Comparison of ENCODE assay signal across 10 mouse cellular contexts in the genomic region with DNA sequence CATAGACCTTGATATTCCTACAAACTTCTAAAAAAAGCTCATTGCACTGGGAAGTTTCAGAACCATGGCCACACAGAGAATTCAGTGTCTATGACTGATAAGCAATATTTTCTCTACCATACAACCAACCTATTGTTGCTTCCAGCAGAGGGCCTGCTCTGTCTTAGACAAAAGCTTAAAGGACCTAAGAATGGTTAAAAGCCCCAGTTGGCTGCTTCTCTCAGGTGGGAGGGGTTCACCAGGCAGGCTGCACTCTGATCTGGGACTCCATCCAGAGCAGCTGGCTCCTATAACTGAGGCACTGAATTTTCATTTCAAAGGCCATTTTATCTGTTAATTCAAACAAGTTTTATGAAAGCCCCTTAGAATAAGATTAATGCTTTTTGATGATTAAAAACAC.
A peak's percentile ranks its signal among the peaks of the same experiment; 100 is the strongest.
DNase-seq lines count a peak whose midpoint lies in the region; ATAC-seq lines count a peak whose summit lies in the region.
"Had no signal": no experiment of that assay in that cellular context is flagged by ENCODE, and none has a peak within 500 bp of the region (broad histone marks: within the 10 kb centered on the region; RNA-seq: fewer than 3 reads in every experiment).

No protein-coding gene starts in this region.

- H3K27ac ChIP-seq in forebrain, embryonic 13.5 days: no peak overlapping the region
- no peak overlapping the region for H3K27ac ChIP-seq in forebrain, embryonic 12.5 days
- H3K27ac ChIP-seq: neural tube, embryonic 15.5 days had no signal

- DNase-seq in kidney, postnatal 10 days: peak; percentile 22
- no peak for DNase-seq in kidney, postnatal 25 days
- DNase-seq in urinary bladder, postnatal 14 days (ENCODE audit: low spot score): peak; percentile 40
- DNase-seq in urinary bladder, adult 18-20 months (ENCODE audit: low spot score in 2 of 2): no peak
- no peak for DNase-seq in thymus, postnatal 10 days (ENCODE audit: low spot score in 2 of 2)

- no peaks in the 10 kb centered on the region for H3K36me3 ChIP-seq in forebrain, embryonic 13.5 days (ENCODE audit: poor library complexity, severe bottlenecking)
- H3K36me3 ChIP-seq in forebrain, embryonic 12.5 days (replicated peaks): no peaks in the 10 kb centered on the region
- H3K36me3 ChIP-seq: neural tube, embryonic 15.5 days had no signal

- no peak overlapping the region for H3K4me3 ChIP-seq in forebrain, embryonic 13.5 days
- no peak overlapping the region for H3K4me3 ChIP-seq in forebrain, embryonic 12.5 days (replicated peaks)
- H3K4me3 ChIP-seq: neural tube, embryonic 15.5 days had no signal

- no peaks in the 10 kb centered on the region for H3K4me1 ChIP-seq in forebrain, embryonic 13.5 days
- no peaks in the 10 kb centered on the region for H3K4me1 ChIP-seq in forebrain, embryonic 12.5 days
- H3K4me1 ChIP-seq: neural tube, embryonic 15.5 days had no signal

- no peaks in the 10 kb centered on the region; the same call in 1 of the 2 replicates for H3K9me3 ChIP-seq in forebrain, embryonic 13.5 days (replicated peaks)
- no peaks in the 10 kb centered on the region for H3K9me3 ChIP-seq in forebrain, embryonic 12.5 days
- H3K9me3 ChIP-seq: neural tube, embryonic 15.5 days had no signal

- ATAC-seq in forebrain, embryonic 13.5 days: peak; percentile 79
- no peak for ATAC-seq in forebrain, embryonic 12.5 days (ENCODE audit: low FRiP score)
- no peak for ATAC-seq in granulocyte monocyte progenitor cell, adult 5-6 weeks (replicated peaks; ENCODE audit: poor library complexity, severe bottlenecking)

- no peak overlapping the region for H3K9ac ChIP-seq in forebrain, embryonic 13.5 days
- no peak overlapping the region for H3K9ac ChIP-seq in forebrain, embryonic 12.5 days
- H3K9ac ChIP-seq: neural tube, embryonic 15.5 days had no signal

- H3K27me3 ChIP-seq in forebrain, embryonic 13.5 days: no peaks in the 10 kb centered on the region
- H3K27me3 ChIP-seq in forebrain, embryonic 12.5 days: no peaks in the 10 kb centered on the region
- H3K27me3 ChIP-seq: CH12.LX; neural tube, embryonic 15.5 days had no signal

- no peak overlapping the region for H3K4me2 ChIP-seq in forebrain, embryonic 13.5 days
- H3K4me2 ChIP-seq in forebrain, embryonic 12.5 days: no peak overlapping the region
- H3K4me2 ChIP-seq: neural tube, embryonic 15.5 days had no signal

Comparison
In these comparisons a context has a peak if more than half of its experiments do, and no peak if none do; other contexts are left out.
1. DNase-seq: peak in kidney, postnatal 10 days (single experiment) and urinary bladder, postnatal 14 days (single experiment); none in kidney, postnatal 25 days (0 of 2), urinary bladder, adult 18-20 months (0 of 2) and thymus, postnatal 10 days (0 of 2).